Mouse (Mus musculus): ENCODE results near the gene Cygb.

- no peak for TF ChIP-seq EP300 (IDR thresholded peaks at IDR 0.05; ENCODE audit: low read depth)
- TF ChIP-seq CTCF (IDR thresholded peaks at IDR 0.05; ENCODE audit: low read depth): no peak
These were observed 46.4 kb downstream of the Cygb start for GRCm38 (mm10) chr11:116607717-116608116.

Measured in liver, embryonic 14.5 days (tissue).